8 mouse cellular contexts compared by ENCODE assay signal in the genomic region with DNA sequence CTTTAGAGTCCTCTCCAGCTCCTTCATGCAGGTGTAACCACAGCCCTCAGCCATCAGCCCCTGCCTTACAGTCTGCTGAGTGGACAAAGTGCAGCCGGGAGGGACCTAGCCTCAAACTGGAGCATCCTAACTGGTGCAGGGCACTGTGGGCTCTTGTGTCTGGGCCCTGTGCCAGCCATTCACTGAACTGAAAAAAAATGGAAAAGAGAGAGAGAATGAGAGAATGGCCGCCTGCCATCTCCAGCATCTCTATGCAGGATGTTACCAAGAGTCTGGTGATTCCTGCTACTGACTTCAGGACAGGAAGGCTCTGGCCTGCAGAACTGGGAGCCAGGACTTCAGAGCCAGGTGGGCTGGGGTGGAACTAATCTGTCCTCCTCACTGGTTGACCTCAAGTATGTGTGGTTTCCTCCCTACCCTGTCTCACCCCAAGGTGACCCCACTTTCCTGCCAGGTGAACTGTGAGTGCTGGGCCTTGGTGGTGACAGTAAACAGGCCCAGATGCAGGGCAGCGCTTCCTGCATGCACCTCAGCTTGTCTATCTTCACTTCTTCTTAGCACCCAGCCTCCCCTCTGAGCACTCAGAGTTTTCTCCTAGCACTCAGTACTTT. TPM values are rescaled to one million over a fixed set of nuclear protein-coding genes. Genes with fewer than 3 reads are reported as not detected.
DNase-seq lines count a peak whose midpoint lies in the region; ATAC-seq and TF ChIP-seq lines count a peak whose summit lies in the region.

No protein-coding gene starts in this region.

- H3K27me3 ChIP-seq in kidney, adult 2 months (replicated peaks; ENCODE audit: control insufficient read depth, insufficient read depth, low read length), result no peaks in the 10 kb centered on the region
- no peaks in the 10 kb centered on the region for H3K27me3 ChIP-seq in CH12.LX (replicated peaks)
- no peaks in the 10 kb centered on the region for H3K27me3 ChIP-seq in hindbrain, embryonic 15.5 days
- no peaks in the 10 kb centered on the region for H3K27me3 ChIP-seq in neural tube, embryonic 13.5 days

- DNase-seq in kidney, adult 2 months, result peak; percentile 17
- no peak for DNase-seq in kidney, adult 8-10 months
- peak; percentile 21 for DNase-seq in CH12.LX (ENCODE audit: extremely low read depth)
- DNase-seq in cerebellum, postnatal 10 days, result peak; percentile 86 to 89
- DNase-seq in adrenal gland, postnatal 4 days (ENCODE audit: low spot score in 2 of 2), result no peak

- H3K27ac ChIP-seq in kidney, adult 2 months (ENCODE audit: insufficient read depth, low read depth, low read length), result no peak overlapping the region
- peak overlapping the region; percentile 45; the same call in 1 of the 2 replicates for H3K27ac ChIP-seq in CH12.LX (ENCODE audit: insufficient read depth, low read depth)
- H3K27ac ChIP-seq in hindbrain, embryonic 15.5 days (replicated peaks), result peak overlapping the region; percentile 67
- H3K27ac ChIP-seq in neural tube, embryonic 13.5 days (replicated peaks), result peak overlapping the region; percentile 79

- no peaks in the 10 kb centered on the region for H3K79me2 ChIP-seq in CH12.LX (replicated peaks; ENCODE audit: control insufficient read depth, extremely low read depth, insufficient read depth, poor library complexity, severe bottlenecking)

- H3K4me3 ChIP-seq in kidney, adult 2 months (ENCODE audit: insufficient read depth, low read depth, low read length), result no peak overlapping the region
- H3K4me3 ChIP-seq in CH12.LX (replicated peaks in 1 of 3; ENCODE audit: low read depth in 2 of 3, low read length in 2 of 3, poor library complexity in 1 of 3), result no peak overlapping the region
- H3K4me3 ChIP-seq in hindbrain, embryonic 15.5 days, result no peak overlapping the region
- no peak overlapping the region for H3K4me3 ChIP-seq in neural tube, embryonic 13.5 days

- no peaks in the 10 kb centered on the region for H3K9me3 ChIP-seq in CH12.LX (replicated peaks; ENCODE audit: low read length)
- H3K9me3 ChIP-seq in hindbrain, embryonic 15.5 days, result no peaks in the 10 kb centered on the region
- no peaks in the 10 kb centered on the region for H3K9me3 ChIP-seq in neural tube, embryonic 13.5 days

- no peaks in the 10 kb centered on the region for H3K4me1 ChIP-seq in kidney, adult 2 months (ENCODE audit: control insufficient read depth, insufficient read depth, low read length)
- peaks cover 26 to 67% of the 10 kb centered on the region in 2 experiments for H3K4me1 ChIP-seq in CH12.LX (ENCODE audit: control insufficient read depth in 1 of 2, insufficient read depth in 2 of 2)
- H3K4me1 ChIP-seq in hindbrain, embryonic 15.5 days (replicated peaks), result peaks cover 27% of the 10 kb centered on the region
- H3K4me1 ChIP-seq in neural tube, embryonic 13.5 days (replicated peaks), result peaks cover 38% of the 10 kb centered on the region

- WGBS in kidney, adult 2 months, result 56% methylated on average over 3 of the region's 3 CpGs
- WGBS in hindbrain, embryonic 15.5 days, result 48% methylated on average over 3 of the region's 3 CpGs
- WGBS in neural tube, embryonic 13.5 days, result 70% methylated on average over 3 of the region's 3 CpGs

- peak; percentile 84 for ATAC-seq in hindbrain, embryonic 15.5 days (ENCODE audit: low FRiP score, low read depth)
- peak; percentile 81 for ATAC-seq in neural tube, embryonic 13.5 days (ENCODE audit: low read depth)
- ATAC-seq in erythroblast, adult 5-6 weeks (replicated peaks; ENCODE audit: low FRiP score, poor library complexity, severe bottlenecking), result no peak

- H3K36me3 ChIP-seq in kidney, adult 2 months (ENCODE audit: control insufficient read depth, insufficient read depth, low read length), result no peaks in the 10 kb centered on the region
- H3K36me3 ChIP-seq in CH12.LX (replicated peaks in 1 of 2; ENCODE audit: control insufficient read depth in 1 of 2, insufficient read depth in 1 of 2, low read length in 1 of 2), result peaks cover 0 to 16% of the 10 kb centered on the region in 2 experiments
- no peaks in the 10 kb centered on the region for H3K36me3 ChIP-seq in hindbrain, embryonic 15.5 days
- H3K36me3 ChIP-seq in neural tube, embryonic 13.5 days, result peaks cover 10% of the 10 kb centered on the region; the same call in 1 of the 2 replicates

- TF ChIP-seq CTCF in kidney, adult 2 months (conservative IDR thresholded peaks at IDR 0.05; ENCODE audit: insufficient read depth, insufficient read length, low read depth, low read length), result no peak
- no peak for TF ChIP-seq CTCF in CH12.LX (conservative IDR thresholded peaks at IDR 0.05 in 1 of 2, IDR thresholded peaks at IDR 0.05 in 1 of 2; ENCODE audit: low read depth in 2 of 2, low read length in 2 of 2)

- H3K4me2 ChIP-seq in CH12.LX (ENCODE audit: insufficient read depth, low read depth, poor library complexity, severe bottlenecking), result no peak overlapping the region
- H3K4me2 ChIP-seq in hindbrain, embryonic 15.5 days, result no peak overlapping the region
- H3K4me2 ChIP-seq in neural tube, embryonic 13.5 days, result no peak overlapping the region

- no peak; the same call in 1 of the 2 replicates for TF ChIP-seq EP300 in CH12.LX (IDR thresholded peaks at IDR 0.05; ENCODE audit: low read length)

- TF ChIP-seq RAD21 in CH12.LX (IDR thresholded peaks at IDR 0.05; ENCODE audit: low read depth, low read length), result no peak

- no peak for TF ChIP-seq POLR2A in kidney, adult 2 months (IDR thresholded peaks at IDR 0.05; ENCODE audit: low read depth, low read length)
- no peak for TF ChIP-seq POLR2A in CH12.LX (IDR thresholded peaks at IDR 0.05; ENCODE audit: low read depth, low read length)

- H3K9ac ChIP-seq in CH12.LX (ENCODE audit: insufficient read depth, low read depth), result no peak overlapping the region
- H3K9ac ChIP-seq in hindbrain, embryonic 15.5 days, result no peak overlapping the region
- H3K9ac ChIP-seq in neural tube, embryonic 13.5 days, result no peak overlapping the region

- in situ Hi-C loops in CH12.LX (cut with MboI; ENCODE audit: low pct_ligation_motif_present, low pct_unique_long_range_greater_than_20kb, low sequenced_read_pairs), result no loop called here

- dilution Hi-C loops in CH12.LX (cut with MboI; ENCODE audit: extremely low pct_ligation_motif_present, extremely low pct_unique_long_range_greater_than_20kb, low sequenced_read_pairs), result no loop called here

TF ChIP-seq in CH12.LX, 34 proteins besides CTCF, POLR2A, EP300 and RAD21:
- TF ChIP-seq SMC3 (IDR thresholded peaks at IDR 0.05; ENCODE audit: low read depth, low read length) (no peak), ZC3H11A (IDR thresholded peaks at IDR 0.05; ENCODE audit: low read depth, low read length) (no peak), IRF4 (IDR thresholded peaks at IDR 0.05; ENCODE audit: low read depth, low read length) (no peak), JUND (conservative IDR thresholded peaks at IDR 0.05; ENCODE audit: low read depth, low read length) (no peak), MEF2A (IDR thresholded peaks at IDR 0.05; ENCODE audit: borderline replicate concordance, low read depth, low read length) (no peak), UBTF (IDR thresholded peaks at IDR 0.05; ENCODE audit: low read depth, low read length) (no peak), NELFE (IDR thresholded peaks at IDR 0.05; ENCODE audit: low read depth, low read length) (no peak), CHD2 (IDR thresholded peaks at IDR 0.05; ENCODE audit: low read length) (no peak), MYC (IDR thresholded peaks at IDR 0.05; ENCODE audit: low read depth, low read length) (no peak), POLR2AphosphoS2 (IDR thresholded peaks at IDR 0.05; ENCODE audit: low read depth, low read length) (no peak), MAZ (IDR thresholded peaks at IDR 0.05; ENCODE audit: low read depth, low read length) (no peak), RCOR1 (conservative IDR thresholded peaks at IDR 0.05; ENCODE audit: low read depth, low read length) (no peak), TCF12 (IDR thresholded peaks at IDR 0.05; ENCODE audit: low read depth, low read length) (no peak), E2F4 (IDR thresholded peaks at IDR 0.05; ENCODE audit: insufficient replicate concordance, low read depth, low read length) (no peak), JUN (IDR thresholded peaks at IDR 0.05; ENCODE audit: insufficient read depth, low read depth, low read length) (no peak), HCFC1 (IDR thresholded peaks at IDR 0.05; ENCODE audit: low read depth, low read length) (no peak), ZKSCAN1 (IDR thresholded peaks at IDR 0.05; ENCODE audit: borderline replicate concordance, low read depth, low read length) (no peak), NRF1 (IDR thresholded peaks at IDR 0.05; ENCODE audit: low read depth, low read length) (no peak)

RNA-seq across cellular contexts. Expression of gene Sh3pxd2b, which starts 16.1 kb away (rescaled TPM):
- 3.7 TPM in 2 replicates for polyA plus RNA-seq in kidney, adult 2 months (2012; rRNA removed)
- total RNA-seq in CH12.LX (2012; rRNA removed), result 5.3 and 6.7 TPM in 2 replicates
- total RNA-seq in CH12.LX (2014; rRNA removed), result 1.7 and 2.4 TPM in 2 replicates
- polyA plus RNA-seq in CH12.LX (2012; ENCODE audit: insufficient read length, low read depth), result 11.3 and 13.2 TPM in 2 replicates
- polyA plus RNA-seq in hindbrain, embryonic 15.5 days (2015; fragmentation: Nextera tagmentation; extraction: Ambion mirVana), result 20.8 and 21.1 TPM in 2 replicates
- 20.0 and 20.2 TPM in 2 replicates for polyA plus RNA-seq in neural tube, embryonic 13.5 days (2015; fragmentation: Nextera tagmentation; extraction: Ambion mirVana)
- 10 to 100 TPM; 23.4 to 29.2 TPM for total RNA-seq in adrenal gland, postnatal 4 days (2021)
- total RNA-seq in erythroblast, adult 5-6 weeks (2015; ENCODE audit: low replicate concordance), result 0.42 and 0.96 TPM in 2 replicates
- 0.28 and 0.85 TPM in 2 replicates for total RNA-seq in erythroblast, adult 5-6 weeks (2017; ENCODE audit: low replicate concordance)

Comparison
In these comparisons a context has a peak if more than half of its experiments do, and no peak if none do; other contexts are left out.
1. DNase-seq: peak in kidney, adult 2 months (single experiment), CH12.LX (single experiment) and cerebellum, postnatal 10 days (2 of 2); none in kidney, adult 8-10 months (0 of 2) and adrenal gland, postnatal 4 days (0 of 2).